Mouse (Mus musculus): ENCODE measurements at regions not wholly inside any gene's neighbourhood (a gene's known extent, or its start where the extent isn't known, plus 50 kb on each side); places are given as distances from the start of the nearest gene placed in this dataset.

DNA sequence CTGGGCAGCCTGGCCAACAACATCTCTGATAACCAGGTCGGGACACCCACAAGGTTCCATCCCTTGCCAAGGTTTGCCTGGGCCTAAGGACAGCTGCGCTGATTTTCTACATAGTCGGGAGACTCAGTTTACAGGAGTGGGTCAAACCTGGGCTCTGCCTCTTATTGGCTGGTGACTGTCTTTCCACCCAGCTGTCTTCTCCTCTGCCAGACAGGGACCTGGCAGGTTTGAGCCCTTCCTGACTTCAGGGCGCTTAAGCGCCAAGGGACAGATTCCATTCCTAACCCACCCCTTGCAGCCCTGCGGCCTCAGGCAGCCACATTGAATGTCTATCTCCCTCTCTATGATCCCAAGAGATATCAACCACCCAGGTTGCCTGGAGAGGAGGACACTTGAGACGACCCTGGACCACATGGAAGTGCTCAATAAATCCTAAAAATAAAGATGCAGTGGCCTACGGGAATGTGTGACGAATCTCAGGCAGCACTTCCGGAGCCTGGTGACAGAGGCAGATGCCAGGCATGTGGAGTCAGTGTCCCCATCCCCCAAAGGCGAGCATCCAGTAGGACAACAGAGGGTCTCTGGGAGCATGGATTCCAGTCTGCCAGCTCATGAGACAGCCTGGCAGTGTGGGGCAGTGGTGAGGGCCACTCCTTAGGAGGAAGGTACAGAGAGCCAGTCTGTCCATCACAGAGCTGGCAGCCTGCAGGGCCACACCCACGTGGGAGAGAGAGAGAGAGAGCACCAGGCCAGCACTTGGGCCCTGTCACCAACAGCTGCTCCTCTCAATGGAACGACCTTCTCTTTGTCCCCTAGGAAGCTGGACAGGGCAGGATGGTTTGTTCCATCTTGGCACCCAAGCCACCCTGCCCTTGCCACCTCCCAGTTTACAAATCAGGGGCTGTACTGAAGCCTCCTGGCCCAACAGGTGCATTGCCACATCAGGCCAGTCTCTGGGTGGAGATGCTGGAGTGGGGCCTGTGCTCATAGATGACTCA, 63.8 kb upstream of the Slc6a6 start:
- DNase-seq, result peak; percentile 67

GRCm38 (mm10) chr6:91621437-91621836, 62.4 kb upstream of the Slc6a6 start:
- no peak for DNase-seq

- DNase-seq, result no peak
Observed at GRCm38 (mm10) chr6:91622425-91622824, 61.4 kb upstream of the Slc6a6 start.

DNA sequence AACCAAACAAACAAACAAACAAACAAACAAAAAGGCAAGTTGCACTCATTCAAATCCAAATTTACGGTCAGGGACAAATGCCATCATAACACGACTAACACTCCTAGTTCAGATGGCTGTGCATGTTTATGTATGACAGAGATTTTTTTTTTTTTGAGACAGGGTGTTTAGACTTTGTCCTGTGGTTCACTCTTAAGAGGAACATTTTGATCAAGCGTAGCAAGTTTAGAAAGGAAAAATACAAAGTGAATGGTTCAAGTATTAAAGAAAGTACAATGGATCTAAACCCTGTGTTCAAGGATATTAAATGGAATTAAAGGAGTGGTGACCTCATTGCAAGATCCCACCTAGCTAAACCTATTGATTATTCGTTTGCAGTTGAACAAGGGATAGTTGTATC, 60.2 kb upstream of the Slc6a6 start:
- no peak for DNase-seq

GRCm38 (mm10) chr6:91629230-91629629, 54.6 kb upstream of the Slc6a6 start:
- DNase-seq, result no peak

- DNase-seq, result no peak
Observed at GRCm38 (mm10) chr6:91631261-91631660, 52.6 kb upstream of the Slc6a6 start.

All from gastrocnemius, postnatal 10 days (tissue).